Mouse (Mus musculus): Measurements from ENCODE around the gene Snapin.

The Snapin gene

GRCm38 (mm10) chr3:90512948-90513642 lies 22.3 kb upstream of the Snapin start:
- no peak for DNase-seq (ENCODE audit: low read depth, low spot score)
- no peaks in the 10 kb centered on the region for H3K36me3 ChIP-seq (ENCODE audit: control insufficient read depth, insufficient read depth, low read length, poor library complexity, severe bottlenecking)
- no peaks in the 10 kb centered on the region for H3K27me3 ChIP-seq (ENCODE audit: control insufficient read depth, insufficient read depth, low read length, poor library complexity, severe bottlenecking)

- Histone ChIP-seq H3K36me3 (ENCODE audit: control insufficient read depth, insufficient read depth, low read length, poor library complexity, severe bottlenecking) (peaks cover 2% of the 10 kb centered on the region; the same call in 1 of the 2 replicates), H3K27me3 (ENCODE audit: control insufficient read depth, insufficient read depth, low read length, poor library complexity, severe bottlenecking) (no peaks in the 10 kb centered on the region)
- no peak for DNase-seq (ENCODE audit: low read depth, low spot score)
These were observed 21.4 kb upstream of the Snapin start for GRCm38 (mm10) chr3:90512276-90512675.

- Histone ChIP-seq H3K27me3 (ENCODE audit: control insufficient read depth, insufficient read depth, low read length, poor library complexity, severe bottlenecking) (no peaks in the 10 kb centered on the region), H3K36me3 (ENCODE audit: control insufficient read depth, insufficient read depth, low read length, poor library complexity, severe bottlenecking) (peaks cover 14% of the 10 kb centered on the region)
- no peak for DNase-seq (ENCODE audit: low read depth, low spot score)
These were observed 18.9 kb upstream of the Snapin start for GRCm38 (mm10) chr3:90509747-90510123.

- Histone ChIP-seq H3K27me3 (ENCODE audit: control insufficient read depth, insufficient read depth, low read length, poor library complexity, severe bottlenecking) (no peaks in the 10 kb centered on the region), H3K36me3 (ENCODE audit: control insufficient read depth, insufficient read depth, low read length, poor library complexity, severe bottlenecking) (peaks cover 14% of the 10 kb centered on the region)
- peak; percentile 100 for DNase-seq (ENCODE audit: low read depth, low spot score)
These were observed 18.3 kb upstream of the Snapin start, which contains the start of gene Chtop for GRCm38 (mm10) chr3:90508950-90509746. Gene Chtop (minus strand): TSS chr3:90509498.

- DNase-seq (ENCODE audit: low read depth, low spot score): peak; percentile 18
These were observed 17.6 kb upstream of the Snapin start for GRCm38 (mm10) chr3:90508287-90508949.

GRCm38 (mm10) chr3:90506362-90506761 lies 15.5 kb upstream of the Snapin start:
- Histone ChIP-seq H3K36me3 (ENCODE audit: control insufficient read depth, insufficient read depth, low read length, poor library complexity, severe bottlenecking) (peaks cover 24% of the 10 kb centered on the region), H3K27me3 (ENCODE audit: control insufficient read depth, insufficient read depth, low read length, poor library complexity, severe bottlenecking) (no peaks in the 10 kb centered on the region)
- DNase-seq (ENCODE audit: low read depth, low spot score): no peak

More at GRCm38 (mm10) chr3:90508287-90508949, 17.6 kb upstream of the Snapin start:
- Histone ChIP-seq H3K36me3 (ENCODE audit: control insufficient read depth, insufficient read depth, low read length, poor library complexity, severe bottlenecking) (peaks cover 15% of the 10 kb centered on the region), H3K27me3 (ENCODE audit: control insufficient read depth, insufficient read depth, low read length, poor library complexity, severe bottlenecking) (no peaks in the 10 kb centered on the region)

GRCm38 (mm10) chr3:90505216-90505615 lies 14.4 kb upstream of the Snapin start:
- DNase-seq (ENCODE audit: low read depth, low spot score): no peak
- Histone ChIP-seq H3K36me3 (ENCODE audit: control insufficient read depth, insufficient read depth, low read length, poor library complexity, severe bottlenecking) (peaks cover 24% of the 10 kb centered on the region), H3K27me3 (ENCODE audit: control insufficient read depth, insufficient read depth, low read length, poor library complexity, severe bottlenecking) (no peaks in the 10 kb centered on the region)

- Histone ChIP-seq H3K27me3 (ENCODE audit: control insufficient read depth, insufficient read depth, low read length, poor library complexity, severe bottlenecking) (no peaks in the 10 kb centered on the region), H3K36me3 (ENCODE audit: control insufficient read depth, insufficient read depth, low read length, poor library complexity, severe bottlenecking) (peaks cover 27% of the 10 kb centered on the region)
- no peak for DNase-seq (ENCODE audit: low read depth, low spot score)
These were observed 12.6 kb upstream of the Snapin start for GRCm38 (mm10) chr3:90503444-90503843.

- no peaks in the 10 kb centered on the region for H3K27me3 ChIP-seq (ENCODE audit: control insufficient read depth, insufficient read depth, low read length, poor library complexity, severe bottlenecking)
- DNase-seq (ENCODE audit: low read depth, low spot score): no peak
- H3K36me3 ChIP-seq (ENCODE audit: control insufficient read depth, insufficient read depth, low read length, poor library complexity, severe bottlenecking): peaks cover 14% of the 10 kb centered on the region
These were observed 6.8 kb upstream of the Snapin start for GRCm38 (mm10) chr3:90497597-90497996.

- Histone ChIP-seq H3K27me3 (ENCODE audit: control insufficient read depth, insufficient read depth, low read length, poor library complexity, severe bottlenecking) (no peaks in the 10 kb centered on the region), H3K36me3 (ENCODE audit: control insufficient read depth, insufficient read depth, low read length, poor library complexity, severe bottlenecking) (peaks cover 11% of the 10 kb centered on the region)
- DNase-seq (ENCODE audit: low read depth, low spot score): no peak
These were observed 5.2 kb upstream of the Snapin start for GRCm38 (mm10) chr3:90495850-90496525.

GRCm38 (mm10) chr3:90493831-90494540 lies 3.2 kb upstream of the Snapin start:
- DNase-seq (ENCODE audit: low read depth, low spot score): no peak
- peaks cover 10% of the 10 kb centered on the region for H3K36me3 ChIP-seq (ENCODE audit: control insufficient read depth, insufficient read depth, low read length, poor library complexity, severe bottlenecking)
- no peaks in the 10 kb centered on the region for H3K27me3 ChIP-seq (ENCODE audit: control insufficient read depth, insufficient read depth, low read length, poor library complexity, severe bottlenecking)

- Histone ChIP-seq H3K36me3 (ENCODE audit: control insufficient read depth, insufficient read depth, low read length, poor library complexity, severe bottlenecking) (peaks cover 4% of the 10 kb centered on the region; the same call in 1 of the 2 replicates), H3K27me3 (ENCODE audit: control insufficient read depth, insufficient read depth, low read length, poor library complexity, severe bottlenecking) (no peaks in the 10 kb centered on the region)
- DNase-seq (ENCODE audit: low read depth, low spot score): peak; percentile 71
These were observed 517 bp upstream of the Snapin start for GRCm38 (mm10) chr3:90491350-90491749.

GRCm38 (mm10) chr3:90488576-90488975 lies 2.3 kb downstream of the Snapin start:
- H3K36me3 ChIP-seq (ENCODE audit: control insufficient read depth, insufficient read depth, low read length, poor library complexity, severe bottlenecking): peaks cover 4% of the 10 kb centered on the region; the same call in 1 of the 2 replicates
- DNase-seq (ENCODE audit: low read depth, low spot score): no peak
- H3K27me3 ChIP-seq (ENCODE audit: control insufficient read depth, insufficient read depth, low read length, poor library complexity, severe bottlenecking): no peaks in the 10 kb centered on the region

GRCm38 (mm10) chr3:90486998-90487397 lies 3.8 kb downstream of the Snapin start:
- peaks cover 8% of the 10 kb centered on the region for H3K36me3 ChIP-seq (ENCODE audit: control insufficient read depth, insufficient read depth, low read length, poor library complexity, severe bottlenecking)
- no peak for DNase-seq (ENCODE audit: low read depth, low spot score)
- no peaks in the 10 kb centered on the region for H3K27me3 ChIP-seq (ENCODE audit: control insufficient read depth, insufficient read depth, low read length, poor library complexity, severe bottlenecking)

Measured in splenic B cell, adult 2 months (primary cell).